Comparison of ENCODE assay signal across 10 mouse cellular contexts in genomic region chr2:166521878-166522611, GRCm38 (mm10).
DNase-seq lines count a peak whose midpoint lies in the region; ATAC-seq and TF ChIP-seq lines count a peak whose summit lies in the region.
"Had no signal": no experiment of that assay in that cellular context is flagged by ENCODE, and none has a peak within 500 bp of the region (broad histone marks: within the 10 kb centered on the region; RNA-seq: fewer than 3 reads in every experiment).

No protein-coding gene starts in this region.

- peak overlapping the region; percentile 5; the same call in 1 of the 2 replicates for H3K4me2 ChIP-seq in lung, postnatal 0 days (replicated peaks; ENCODE audit: low read depth, low read length)
- no peak overlapping the region for H3K4me2 ChIP-seq in hindbrain, embryonic 14.5 days (replicated peaks)
- no peak overlapping the region for H3K4me2 ChIP-seq in neural tube, embryonic 13.5 days

- no peaks in the 10 kb centered on the region for H3K27me3 ChIP-seq in lung, postnatal 0 days (replicated peaks; ENCODE audit: insufficient read depth, low read length)
- no peaks in the 10 kb centered on the region; the same call in 1 of the 2 replicates for H3K27me3 ChIP-seq in hindbrain, embryonic 14.5 days (ENCODE audit: control insufficient read depth, insufficient read depth, low read length)
- peaks cover 23% of the 10 kb centered on the region for H3K27me3 ChIP-seq in neural tube, embryonic 13.5 days

- H3K9ac ChIP-seq in lung, postnatal 0 days (replicated peaks; ENCODE audit: low read depth) = no peak overlapping the region
- no peak overlapping the region for H3K9ac ChIP-seq in hindbrain, embryonic 14.5 days
- no peak overlapping the region for H3K9ac ChIP-seq in neural tube, embryonic 13.5 days

- intact Hi-C loops in left cerebral cortex, postnatal 36 days (cut with DNase I) = no loop called here

- no peak for ATAC-seq in lung, postnatal 0 days
- ATAC-seq in hindbrain, embryonic 14.5 days (ENCODE audit: low FRiP score) = no peak
- ATAC-seq in neural tube, embryonic 13.5 days (ENCODE audit: low read depth) = no peak
- no peak for ATAC-seq in monocyte, adult 5-6 weeks (replicated peaks; ENCODE audit: insufficient number of reproducible peaks, low FRiP score, low TSS enrichment, poor library complexity, severe bottlenecking)
- ATAC-seq in frontal cortex, adult (ENCODE audit: low TSS enrichment) = no peak

- TF ChIP-seq CTCF in lung, postnatal 0 days (IDR thresholded peaks at IDR 0.05) = no peak

- peak; percentile 45 for DNase-seq in lung, postnatal 0 days (ENCODE audit: low spot score)
- no peak for DNase-seq in lung, adult 18-20 months
- DNase-seq in heart, adult 9 months (ENCODE audit: low spot score in 2 of 2) = peak; percentile 68 to 75
- DNase-seq in hindbrain, embryonic 14.5 days (ENCODE audit: low spot score) = no peak
- DNase-seq in left cerebral cortex, postnatal 36 days (ENCODE audit: low spot score in 2 of 2) = no peak
- DNase-seq: right cerebral cortex, adult 18-20 months; thymus, postnatal 36 days had no signal

- no peak overlapping the region for H3K4me3 ChIP-seq in lung, postnatal 0 days (ENCODE audit: low read depth, low read length)
- H3K4me3 ChIP-seq in hindbrain, embryonic 14.5 days (replicated peaks; ENCODE audit: low read length) = no peak overlapping the region
- H3K4me3 ChIP-seq in neural tube, embryonic 13.5 days = no peak overlapping the region

- WGBS in lung, postnatal 0 days = 20% methylated on average over 16 of the region's 16 CpGs
- 39% methylated on average over 16 of the region's 16 CpGs for WGBS in hindbrain, embryonic 14.5 days
- WGBS in neural tube, embryonic 13.5 days = 50% methylated on average over 16 of the region's 16 CpGs

- no peak overlapping the region for H3K27ac ChIP-seq in lung, postnatal 0 days (ENCODE audit: low read length)
- H3K27ac ChIP-seq in hindbrain, embryonic 14.5 days = peak overlapping the region; percentile 66
- peak overlapping the region; percentile 64 for H3K27ac ChIP-seq in neural tube, embryonic 13.5 days (replicated peaks)

- H3K9me3 ChIP-seq in lung, postnatal 0 days (ENCODE audit: low read length) = no peaks in the 10 kb centered on the region
- H3K9me3 ChIP-seq in hindbrain, embryonic 14.5 days (ENCODE audit: control insufficient read depth, low read length) = no peaks in the 10 kb centered on the region
- H3K9me3 ChIP-seq in neural tube, embryonic 13.5 days = no peaks in the 10 kb centered on the region

- no peaks in the 10 kb centered on the region for H3K36me3 ChIP-seq in lung, postnatal 0 days (ENCODE audit: insufficient read depth, low read length)
- H3K36me3 ChIP-seq in hindbrain, embryonic 14.5 days (replicated peaks; ENCODE audit: control insufficient read depth, insufficient read depth) = no peaks in the 10 kb centered on the region
- H3K36me3 ChIP-seq in neural tube, embryonic 13.5 days = no peaks in the 10 kb centered on the region

- no peak for TF ChIP-seq EP300 in lung, postnatal 0 days (IDR thresholded peaks at IDR 0.05)

- no peaks in the 10 kb centered on the region for H3K4me1 ChIP-seq in lung, postnatal 0 days (ENCODE audit: insufficient read depth, low read depth, low read length)
- peaks cover 22% of the 10 kb centered on the region for H3K4me1 ChIP-seq in hindbrain, embryonic 14.5 days (replicated peaks; ENCODE audit: control insufficient read depth, insufficient read depth, low read length)
- H3K4me1 ChIP-seq in neural tube, embryonic 13.5 days (replicated peaks) = peaks cover 37% of the 10 kb centered on the region

Comparison
In these comparisons a context has a peak if more than half of its experiments do, and no peak if none do; other contexts are left out.
1. DNase-seq: peak in lung, postnatal 0 days (single experiment) and heart, adult 9 months (2 of 2); none in lung, adult 18-20 months (0 of 2), hindbrain, embryonic 14.5 days (single experiment) and left cerebral cortex, postnatal 36 days (0 of 2).